Mouse (Mus musculus) heart, embryonic 12.5 days (tissue): Measurements from ENCODE around the gene Bbs5. TPM values are rescaled to one million over a fixed set of nuclear protein-coding genes. Genes with fewer than 3 reads are reported as not detected.
A peak's percentile ranks its signal among the peaks of the same experiment; 100 is the strongest.
"Not testable (repeated sequence)": the region's sequence is repeated elsewhere in the genome, so short reads cannot be mapped to it uniquely, and the experiment has no call there.

Source experiments
- ATAC-seq: fragments of 200-750 bp; cut with Nextera tagmentation; 2 replicates; pipeline ENCODE4 v1.8.0; 2017; ENCODE audit warnings: moderate TSS enrichment, moderate library complexity; ENCODE audit not compliant: insufficient number of reproducible peaks, low FRiP score
- H3K27ac ChIP-seq: fragments of 300-500 bp; sonication (generic); 2 replicates; pipeline ENCODE4 v1.5.1; 2016; ENCODE audit warnings: mild to moderate bottlenecking, moderate library complexity; ENCODE audit not compliant: poor library complexity, severe bottlenecking
- H3K27me3 ChIP-seq: fragments of 300-500 bp; sonication (generic); replicated peaks from 2 replicates; pipeline ENCODE4 v1.6.1; 2016; ENCODE audit warnings: mild to moderate bottlenecking, moderate library complexity
- H3K36me3 ChIP-seq: fragments of 300-500 bp; sonication (generic); 2 replicates; pipeline ENCODE4 v1.6.1; 2016; ENCODE audit warnings: mild to moderate bottlenecking, moderate library complexity
- H3K4me1 ChIP-seq: fragments of 300-500 bp; sonication (generic); replicated peaks from 2 replicates; pipeline ENCODE4 v1.6.1; 2016; ENCODE audit warnings: mild to moderate bottlenecking
- H3K4me2 ChIP-seq: fragments of 300-500 bp; sonication (generic); 2 replicates; pipeline ENCODE4 v1.6.1; 2016; ENCODE audit warnings: mild to moderate bottlenecking, moderate library complexity
- H3K4me3 ChIP-seq: fragments of 300-500 bp; sonication (generic); 2 replicates; pipeline ENCODE4 v1.5.1; 2016; ENCODE audit warnings: mild to moderate bottlenecking
- H3K9ac ChIP-seq: fragments of 300-500 bp; sonication (generic); 2 replicates; pipeline ENCODE4 v1.6.1; 2016; ENCODE audit warnings: mild to moderate bottlenecking, moderate library complexity
- H3K9me3 ChIP-seq: fragments of 300-500 bp; sonication (generic); replicated peaks from 2 replicates; pipeline ENCODE4 v1.6.1; 2016; ENCODE audit warnings: mild to moderate bottlenecking, moderate library complexity
- WGBS: fragments of 180-500 bp; shearing (Covaris S2); methylation state at CpG from one replicate; pipeline ENCODE4 v1.1.7; 2016; 5-methylcytosine and 5-hydroxymethylcytosine counted together
- polyA plus RNA-seq: library from polyadenylated mRNA; unstranded; fragments of >200 nt; fragmentation: Nextera tagmentation; extraction: Ambion mirVana; gene quantifications from 2 replicates; pipeline ENCODE4 v1.2.1, GENCODE M21; 2016

Gene Bbs5
- polyA plus RNA-seq, 1 experiment from 2014 or later = 13.1 TPM

DNA sequence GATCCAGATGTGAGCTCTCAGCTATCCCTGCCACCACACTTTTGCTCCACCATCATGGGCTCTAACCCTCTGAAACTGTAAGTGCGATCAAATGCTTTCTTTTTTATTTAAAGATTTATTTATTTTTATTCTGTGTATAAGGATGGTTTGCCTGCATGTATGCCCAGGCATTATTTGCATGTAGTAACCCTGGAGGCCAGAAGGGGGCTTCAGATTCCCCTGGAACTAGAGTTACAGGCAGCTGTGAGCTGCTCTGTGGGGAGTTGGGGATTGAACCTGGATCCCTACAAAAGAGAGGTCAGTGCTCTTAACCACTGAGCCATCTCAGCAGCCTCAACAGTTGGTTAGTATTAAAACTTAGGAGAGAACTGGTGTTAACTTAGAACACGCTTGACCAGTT lies 15.5 kb upstream of the Bbs5 start:
- Histone ChIP-seq H3K4me2 (no peak overlapping the region), H3K4me3 (no peak overlapping the region), H3K36me3 (no peaks in the 10 kb centered on the region), H3K27ac (no peak overlapping the region), H3K9me3 (no peaks in the 10 kb centered on the region; the same call in none of the 2 replicates), H3K27me3 (0 out of 2 replicates have a peak, but pooled peaks cover 7% of the 10 kb centered on the region), H3K4me1 (no peaks in the 10 kb centered on the region), H3K9ac (no peak overlapping the region)
- 73% methylated on average over 2 of the region's 2 CpGs for WGBS
- ATAC-seq = no peak

DNA sequence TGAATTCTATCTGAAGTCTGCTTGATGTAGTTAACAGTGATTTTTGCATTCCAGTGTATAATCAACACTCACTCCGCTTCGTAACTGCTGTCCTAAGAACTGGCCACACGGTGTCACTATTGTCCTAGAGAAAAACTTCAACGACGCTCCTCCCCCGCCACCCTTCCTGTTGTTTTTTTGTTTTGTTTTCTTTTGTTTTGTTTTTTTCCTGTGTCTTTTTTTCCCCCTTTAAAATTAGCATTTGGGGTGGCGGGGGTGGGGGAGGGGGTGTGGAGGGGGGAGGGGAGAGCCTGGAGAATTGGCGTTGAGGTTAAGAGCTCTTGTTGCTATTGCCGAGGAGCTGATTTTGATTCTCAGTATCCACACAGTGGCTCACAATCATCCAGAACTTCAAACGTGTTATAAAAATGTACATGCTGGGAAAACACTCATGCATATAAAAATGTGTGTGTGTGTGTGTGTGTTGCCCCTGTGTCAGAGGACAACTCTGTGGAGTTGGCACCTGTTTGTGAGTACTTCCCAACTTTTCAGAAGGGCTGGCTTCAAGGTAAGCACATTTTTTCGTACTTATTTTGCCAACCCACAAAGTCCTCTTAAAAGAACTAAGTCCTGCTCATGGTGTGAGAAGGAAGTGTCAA lies 11.8 kb upstream of the Bbs5 start:
- H3K9ac ChIP-seq = peak overlapping the region; percentile 53
- no peak overlapping the region for H3K27ac ChIP-seq
- H3K4me3 ChIP-seq = peak overlapping the region; percentile 48
- peaks cover 2% of the 10 kb centered on the region for H3K9me3 ChIP-seq
- peak overlapping the region; percentile 57 for H3K4me2 ChIP-seq
- 11% methylated on average over 11 of the region's 11 CpGs for WGBS
- no peaks in the 10 kb centered on the region for H3K4me1 ChIP-seq
- ATAC-seq = no peak; the same call in 1 of the 2 replicates
- no peaks in the 10 kb centered on the region for H3K36me3 ChIP-seq
- 0 out of 2 replicates have a peak, but pooled peaks cover 7% of the 10 kb centered on the region for H3K27me3 ChIP-seq

DNA sequence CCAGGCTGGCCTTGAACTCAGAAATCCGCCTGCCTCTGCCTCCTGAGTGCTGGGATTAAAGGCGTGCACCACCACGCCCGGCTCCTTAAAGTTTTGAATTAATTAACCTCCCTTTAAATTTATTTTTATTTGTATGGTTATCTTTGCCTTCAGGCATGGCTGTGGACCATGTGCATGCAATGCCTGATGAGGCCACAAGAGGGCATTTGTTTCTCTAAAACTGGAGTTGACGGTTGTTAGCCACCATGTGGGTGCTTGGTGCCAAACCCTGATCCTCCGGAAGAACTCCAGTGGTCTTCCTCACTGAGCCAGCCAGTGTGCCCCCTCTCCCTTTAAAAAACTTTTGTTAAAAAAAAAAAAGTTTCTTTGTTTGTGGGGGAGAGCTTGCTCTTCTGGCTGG lies 11.2 kb upstream of the Bbs5 start:
- Histone ChIP-seq H3K9me3 (peaks cover 2% of the 10 kb centered on the region), H3K4me1 (no peaks in the 10 kb centered on the region), H3K27me3 (0 out of 2 replicates have a peak, but pooled peaks cover 7% of the 10 kb centered on the region), H3K4me2 (no peak overlapping the region), H3K36me3 (no peaks in the 10 kb centered on the region), H3K27ac (no peak overlapping the region), H3K9ac (no peak overlapping the region), H3K4me3 (no peak overlapping the region)
- ATAC-seq = no peak
- 61% methylated on average over 6 of the region's 6 CpGs for WGBS

DNA sequence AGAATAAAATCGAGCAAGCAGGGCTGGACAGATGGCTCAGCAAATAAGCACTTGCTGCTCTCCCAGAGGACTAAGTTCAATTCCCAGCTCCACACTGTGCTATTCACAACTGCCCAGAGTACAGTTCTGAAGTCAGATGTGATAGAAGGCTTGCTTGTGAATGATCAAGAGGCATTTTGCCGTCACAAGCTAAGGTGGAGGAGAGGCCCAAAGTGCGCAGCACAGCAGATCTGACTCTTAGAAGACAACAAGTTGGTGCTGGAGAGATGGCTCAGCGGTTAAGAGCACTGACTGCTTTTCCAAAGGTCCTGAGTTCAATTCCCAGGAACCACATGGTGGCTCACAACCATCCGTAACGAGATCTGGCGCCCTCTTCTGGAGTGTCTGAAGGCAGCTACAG lies 9.0 kb upstream of the Bbs5 start:
- not testable (repeated sequence) for H3K9me3 ChIP-seq, H3K36me3 ChIP-seq, H3K4me2 ChIP-seq, H3K27ac ChIP-seq, H3K4me1 ChIP-seq, H3K4me3 ChIP-seq, H3K9ac ChIP-seq, ATAC-seq, H3K27me3 ChIP-seq
- 66% methylated on average over 7 of the region's 7 CpGs for WGBS

DNA sequence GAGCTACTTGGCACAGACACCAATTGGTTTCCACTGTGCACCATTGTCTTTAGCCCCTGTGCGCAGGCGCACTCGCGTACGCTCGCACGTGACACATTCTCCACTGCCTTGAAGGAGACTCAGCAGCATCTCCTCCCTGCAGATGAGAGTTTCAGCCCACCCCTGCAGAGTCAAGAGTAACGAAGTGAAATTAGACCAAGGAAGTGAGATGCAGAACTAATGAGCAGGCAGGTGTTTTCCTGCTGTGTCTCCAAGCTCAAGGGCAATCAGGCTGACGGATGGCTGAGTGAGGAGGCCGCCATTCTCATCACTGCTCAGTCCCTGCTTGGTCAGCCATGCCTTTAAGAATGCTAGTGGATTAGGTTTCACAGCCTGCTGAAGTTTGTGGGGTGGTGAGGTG lies 6.9 kb upstream of the Bbs5 start:
- no peaks in the 10 kb centered on the region for H3K27me3 ChIP-seq
- H3K36me3 ChIP-seq = no peaks in the 10 kb centered on the region
- H3K9ac ChIP-seq = no peak overlapping the region
- no peaks in the 10 kb centered on the region for H3K4me1 ChIP-seq
- peaks cover 2% of the 10 kb centered on the region for H3K9me3 ChIP-seq
- no peak overlapping the region for H3K4me2 ChIP-seq
- H3K4me3 ChIP-seq = no peak overlapping the region
- 67% methylated on average over 10 of the region's 10 CpGs for WGBS
- H3K27ac ChIP-seq = no peak overlapping the region
- no peak for ATAC-seq

DNA sequence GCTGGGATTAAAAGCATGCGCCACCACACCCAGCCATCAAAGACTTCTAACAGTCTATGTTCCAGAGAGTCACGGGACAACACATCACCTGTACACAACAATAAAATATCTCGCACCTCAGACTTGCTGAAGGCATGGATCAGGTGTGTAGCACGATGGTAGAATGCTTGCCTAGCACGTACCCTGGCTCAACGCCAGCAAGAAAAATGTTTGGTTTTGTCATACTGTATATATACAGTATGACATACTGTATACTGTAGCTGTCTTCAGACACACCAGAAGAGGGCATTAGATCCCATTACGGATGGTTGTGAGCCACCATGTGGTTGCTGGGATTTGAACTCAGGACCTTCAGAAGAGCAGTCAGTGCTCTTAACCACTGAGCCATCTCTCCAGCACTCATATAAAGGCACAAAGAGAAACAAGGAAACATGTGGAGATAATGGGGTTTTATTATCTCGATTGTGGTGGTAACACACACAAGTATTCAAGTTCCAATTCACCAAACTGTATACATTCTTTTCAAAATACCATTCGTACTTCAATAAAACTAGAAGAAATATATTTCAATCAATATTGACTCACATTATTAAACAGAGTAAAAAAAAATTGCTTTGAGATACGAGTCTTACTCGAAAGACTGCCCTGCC lies 1.9 kb upstream of the Bbs5 start:
- no peaks in the 10 kb centered on the region; the same call in 1 of the 2 replicates for H3K4me1 ChIP-seq
- no peak overlapping the region for H3K9ac ChIP-seq
- no peak overlapping the region for H3K4me3 ChIP-seq
- no peak for ATAC-seq
- H3K27ac ChIP-seq = no peak overlapping the region
- H3K36me3 ChIP-seq = no peaks in the 10 kb centered on the region
- WGBS = 89% methylated on average over 11 of the region's 11 CpGs
- no peak overlapping the region for H3K4me2 ChIP-seq
- H3K9me3 ChIP-seq = no peaks in the 10 kb centered on the region
- H3K27me3 ChIP-seq = no peaks in the 10 kb centered on the region

DNA sequence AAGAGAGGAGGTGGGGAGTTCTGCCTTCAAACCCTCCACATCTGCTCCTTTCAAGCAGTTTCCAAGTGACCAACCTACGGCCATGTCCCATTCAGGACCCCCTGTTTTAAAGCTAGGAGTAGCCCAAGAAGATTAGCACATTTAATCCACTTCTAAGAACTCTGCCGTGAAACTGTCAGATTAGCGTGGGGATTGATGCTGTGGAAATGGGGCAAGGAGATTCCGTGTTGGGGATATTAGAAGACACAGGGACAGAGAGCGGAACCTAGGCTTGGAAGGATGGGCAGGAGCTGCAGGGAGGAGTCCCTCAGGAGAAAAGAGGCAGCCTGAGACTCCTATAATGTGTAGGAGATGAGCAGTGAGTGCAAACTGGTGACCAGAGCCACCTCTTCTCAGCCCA lies 2.7 kb downstream of the Bbs5 start:
- Histone ChIP-seq H3K9ac (no peak overlapping the region), H3K4me2 (no peak overlapping the region), H3K27me3 (no peaks in the 10 kb centered on the region), H3K27ac (no peak overlapping the region), H3K9me3 (no peaks in the 10 kb centered on the region), H3K4me1 (no peaks in the 10 kb centered on the region; the same call in 1 of the 2 replicates), H3K36me3 (peaks cover 11% of the 10 kb centered on the region), H3K4me3 (no peak overlapping the region)
- WGBS = 86% methylated on average over 5 of the region's 5 CpGs
- no peak for ATAC-seq

DNA sequence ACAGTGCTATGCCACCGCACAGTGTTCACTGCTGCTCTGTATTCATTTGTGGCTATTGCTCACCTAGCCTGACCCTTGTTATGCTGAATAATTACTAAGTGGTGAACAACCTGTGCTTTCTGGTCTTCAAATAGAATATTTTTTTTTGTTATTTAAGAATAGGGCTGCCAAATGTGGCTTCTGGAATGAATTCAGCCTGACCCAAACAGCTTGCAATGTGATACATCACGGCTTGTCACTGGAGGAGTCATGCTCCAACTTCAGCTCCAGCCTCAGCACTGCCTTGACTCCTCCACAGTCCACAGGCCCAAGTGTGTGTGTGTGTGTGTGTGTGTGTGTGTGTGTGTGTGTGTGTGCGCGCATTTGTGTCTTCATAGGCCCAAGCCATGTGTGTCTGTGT lies 12.4 kb downstream of the Bbs5 start:
- WGBS = 93% methylated on average over 4 of the region's 4 CpGs
- no peak overlapping the region for H3K4me3 ChIP-seq
- no peaks in the 10 kb centered on the region for H3K4me1 ChIP-seq
- H3K36me3 ChIP-seq = peaks cover 34% of the 10 kb centered on the region
- no peak overlapping the region for H3K9ac ChIP-seq
- no peak for ATAC-seq
- H3K4me2 ChIP-seq = no peak overlapping the region
- no peaks in the 10 kb centered on the region for H3K9me3 ChIP-seq
- no peak overlapping the region for H3K27ac ChIP-seq
- no peaks in the 10 kb centered on the region for H3K27me3 ChIP-seq

DNA sequence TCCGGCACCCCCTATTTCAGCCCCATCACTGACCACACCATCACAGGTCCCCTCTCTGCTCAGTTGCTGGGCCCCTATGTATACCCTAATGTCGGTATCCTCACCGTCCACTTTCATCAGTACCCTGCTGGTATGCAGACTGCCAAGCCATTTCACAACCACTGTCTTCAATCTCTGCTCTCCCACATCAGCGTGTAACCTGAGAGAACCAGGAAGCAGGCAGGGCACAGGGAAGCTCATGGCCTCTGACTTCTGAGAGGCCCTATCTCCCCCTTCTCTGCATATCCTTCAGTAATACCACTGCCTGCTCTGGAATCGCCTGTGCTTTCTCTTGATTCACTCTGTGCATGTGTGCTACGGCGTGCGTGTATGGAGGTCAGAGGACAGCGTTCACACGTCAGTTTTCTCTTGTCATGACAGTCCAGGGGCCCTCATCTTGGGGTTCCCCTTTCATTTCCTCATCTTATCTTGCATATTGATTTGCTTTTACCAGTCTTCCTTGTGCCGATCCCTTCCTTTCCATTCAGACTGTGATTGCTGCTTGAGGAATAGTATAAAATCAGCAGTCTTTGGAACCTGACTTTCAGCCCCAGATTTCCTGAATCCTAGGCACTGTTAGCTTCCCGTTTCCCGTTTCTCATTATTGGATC lies 17.0 kb downstream of the Bbs5 start:
- H3K27ac ChIP-seq = no peak overlapping the region
- 0 out of 2 replicates have a peak, but pooled peaks cover 1% of the 10 kb centered on the region for H3K4me1 ChIP-seq
- H3K9ac ChIP-seq = no peak overlapping the region
- WGBS = 74% methylated on average over 13 of the region's 13 CpGs
- no peak overlapping the region for H3K4me2 ChIP-seq
- H3K4me3 ChIP-seq = no peak overlapping the region
- H3K9me3 ChIP-seq = no peaks in the 10 kb centered on the region
- H3K27me3 ChIP-seq = no peaks in the 10 kb centered on the region
- H3K36me3 ChIP-seq = peaks cover 21% of the 10 kb centered on the region
- no peak for ATAC-seq

DNA sequence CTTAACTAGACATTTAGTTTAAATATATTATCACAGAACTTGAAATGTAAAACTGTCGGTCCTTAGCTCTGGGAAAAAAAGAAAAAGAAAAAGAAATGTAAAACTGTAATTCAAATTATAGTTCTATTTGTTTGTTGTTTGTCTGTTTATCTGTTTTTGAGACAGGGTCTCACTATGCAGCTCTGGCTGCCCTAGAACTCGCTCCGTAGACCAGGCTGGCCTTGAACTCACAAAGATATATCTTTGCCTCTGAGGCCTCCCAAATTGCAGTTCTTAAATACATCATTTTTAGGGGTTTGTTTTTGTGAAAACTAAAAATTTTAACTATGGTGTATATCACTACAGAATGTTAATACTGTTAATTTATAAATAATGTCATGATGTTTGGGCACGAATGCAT lies 20.7 kb downstream of the Bbs5 start:
- WGBS = 92% methylated on average over 4 of the region's 4 CpGs
- no peak overlapping the region for H3K27ac ChIP-seq
- H3K9ac ChIP-seq = no peak overlapping the region
- H3K4me2 ChIP-seq = no peak overlapping the region
- H3K4me1 ChIP-seq = 0 out of 2 replicates have a peak, but pooled peaks cover 5% of the 10 kb centered on the region
- no peaks in the 10 kb centered on the region for H3K27me3 ChIP-seq
- no peaks in the 10 kb centered on the region for H3K9me3 ChIP-seq
- H3K36me3 ChIP-seq = peaks cover 15% of the 10 kb centered on the region
- no peak overlapping the region for H3K4me3 ChIP-seq
- ATAC-seq = no peak

DNA sequence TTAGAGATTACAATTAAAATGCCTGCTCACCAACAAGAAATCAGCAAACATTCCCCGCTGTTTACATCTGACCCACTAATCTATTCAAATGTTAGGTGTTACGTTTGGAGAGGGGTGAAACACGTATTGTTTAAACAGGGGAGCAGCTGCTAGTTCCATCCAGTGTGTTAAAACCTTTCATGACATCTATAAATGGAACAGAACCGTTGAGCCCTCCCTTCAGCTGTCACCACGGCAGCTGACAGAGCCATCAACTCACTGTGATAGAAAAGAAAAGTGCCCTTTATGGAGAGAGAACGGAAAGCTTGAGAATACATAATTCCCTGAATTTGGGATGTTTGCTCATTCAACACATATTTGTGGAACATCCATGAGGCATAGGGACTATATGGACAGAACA lies 21.4 kb downstream of the Bbs5 start:
- no peak for ATAC-seq
- no peaks in the 10 kb centered on the region for H3K9me3 ChIP-seq
- H3K27ac ChIP-seq = peak overlapping the region; percentile 49
- H3K36me3 ChIP-seq = peaks cover 12% of the 10 kb centered on the region; the same call in 1 of the 2 replicates
- H3K4me2 ChIP-seq = peak overlapping the region; percentile 37
- no peak overlapping the region for H3K4me3 ChIP-seq
- 45% methylated on average over 6 of the region's 6 CpGs for WGBS
- H3K27me3 ChIP-seq = no peaks in the 10 kb centered on the region
- peaks cover 8% of the 10 kb centered on the region; the same call in 1 of the 2 replicates for H3K4me1 ChIP-seq
- no peak overlapping the region for H3K9ac ChIP-seq
